Mouse (Mus musculus) stomach, postnatal 0 days (tissue): Measurements from ENCODE around the gene Gm45713.

ENCODE experiments used
- CTCF ChIP-seq: IDR thresholded peaks from 2 replicates; pipeline ENCODE4 v1.5.1; 2016; ENCODE audit warnings: antibody characterized with exemption, low read depth, mild to moderate bottlenecking, moderate library complexity
- EP300 ChIP-seq: optimal IDR thresholded peaks from 2 replicates; pipeline ENCODE3; 2016; ENCODE audit warnings: antibody characterized with exemption

DNA sequence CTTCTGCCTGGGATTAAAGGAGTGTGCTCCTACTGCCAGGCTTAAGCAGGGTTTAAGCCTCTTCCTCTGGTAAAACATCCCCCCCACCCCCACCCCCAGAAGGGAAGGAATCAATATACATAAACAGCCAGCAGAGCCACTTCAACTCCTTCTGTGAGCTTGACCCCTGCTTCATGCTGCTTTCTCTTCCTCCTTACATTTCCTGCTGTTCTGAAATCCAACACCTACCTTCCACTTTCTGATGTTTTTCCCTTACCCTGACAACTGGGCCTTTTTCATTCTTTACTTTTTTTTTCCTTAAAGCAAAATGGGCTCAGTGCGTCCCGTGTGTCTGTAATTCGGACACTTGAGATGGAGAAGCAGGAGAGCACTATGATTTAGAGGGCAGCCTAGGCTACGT lies 14.3 kb upstream of the Gm45713 start:
- TF ChIP-seq CTCF (no peak), EP300 (no peak)
